Mouse (Mus musculus): Measurements from ENCODE around the gene Upk3b. TPM values are rescaled to one million over a fixed set of nuclear protein-coding genes. Genes with fewer than 3 reads are reported as not detected.
A peak's percentile ranks its signal among the peaks of the same experiment; 100 is the strongest.

Upk3b gene
- total RNA-seq (2015; ENCODE audit: low replicate concordance), result not detected in 2 replicates
- 0.14 TPM in 1 of 2 replicates, not detected in the other for total RNA-seq (2017; ENCODE audit: low replicate concordance)

DNA sequence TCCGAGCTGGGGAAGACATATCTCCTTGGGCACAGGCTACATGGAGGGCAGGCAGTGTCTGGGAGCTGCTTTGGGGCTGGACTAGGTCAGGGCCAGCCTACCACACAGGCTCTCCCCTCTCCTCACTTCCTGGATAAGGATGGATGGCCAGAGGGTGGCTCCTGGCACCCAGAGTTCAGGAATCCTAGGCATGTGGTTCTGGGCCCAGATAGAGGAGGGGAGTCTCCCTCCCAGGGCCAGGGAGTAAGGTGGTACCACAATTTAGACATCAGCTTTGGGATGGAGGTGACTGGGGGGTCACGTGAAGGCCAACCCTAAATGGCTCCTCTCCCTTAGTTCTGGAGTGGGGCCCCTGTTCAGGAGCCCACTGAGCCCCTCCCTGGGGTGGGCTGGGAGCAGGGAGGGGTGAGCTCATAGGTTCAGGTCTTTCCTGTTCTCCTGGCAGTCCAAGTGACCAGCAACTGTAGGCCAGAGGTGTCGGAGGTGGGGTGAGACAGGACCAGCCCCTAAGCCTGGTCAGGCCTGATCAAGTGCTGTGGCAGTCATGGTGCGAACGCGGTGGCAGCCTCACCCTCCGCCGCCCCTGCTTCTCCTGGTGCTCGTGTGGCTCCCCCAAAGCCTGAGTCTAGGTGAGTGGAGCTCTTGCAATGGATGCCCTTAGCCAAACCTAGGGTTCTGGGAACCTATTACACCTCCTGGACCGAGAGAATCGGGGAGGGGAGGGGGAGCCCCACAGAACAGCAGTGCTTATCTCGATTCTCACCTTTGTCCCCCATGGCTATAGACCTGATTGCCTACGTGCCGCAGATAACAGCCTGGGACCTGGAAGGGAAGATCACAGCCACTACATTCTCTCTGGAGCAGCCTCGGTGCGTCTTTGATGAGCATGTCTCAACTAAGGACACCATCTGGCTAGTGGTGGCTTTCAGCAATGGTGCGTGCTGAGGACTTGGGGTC lies at the start of gene Upk3b:
Upk3b (plus strand) TSS at position 239 of the 957 bp plus-strand sequence.
- no peak for ATAC-seq (replicated peaks; ENCODE audit: low FRiP score, poor library complexity, severe bottlenecking)

DNA sequence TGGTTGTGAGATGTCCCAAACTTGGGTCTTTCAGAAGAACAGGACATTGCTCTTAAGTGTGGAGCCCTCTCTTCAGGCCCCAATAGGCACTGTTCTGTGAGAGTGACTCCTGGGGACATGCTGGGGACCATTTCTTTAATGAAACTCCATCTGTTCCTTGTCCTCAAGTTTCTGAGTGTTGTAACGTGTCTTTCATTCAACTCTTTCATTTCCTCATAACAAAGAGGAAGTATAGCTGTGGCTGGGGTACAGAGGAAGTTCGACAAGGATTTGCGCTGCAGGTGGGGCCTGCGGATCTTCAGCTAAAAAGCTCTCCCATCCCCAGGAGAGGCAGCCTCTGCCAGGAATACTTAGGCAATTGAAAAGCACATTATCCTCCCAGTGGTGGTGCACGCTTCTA lies 47.7 kb upstream of the Upk3b start:
- no peak for ATAC-seq (replicated peaks; ENCODE audit: low FRiP score, poor library complexity, severe bottlenecking)

DNA sequence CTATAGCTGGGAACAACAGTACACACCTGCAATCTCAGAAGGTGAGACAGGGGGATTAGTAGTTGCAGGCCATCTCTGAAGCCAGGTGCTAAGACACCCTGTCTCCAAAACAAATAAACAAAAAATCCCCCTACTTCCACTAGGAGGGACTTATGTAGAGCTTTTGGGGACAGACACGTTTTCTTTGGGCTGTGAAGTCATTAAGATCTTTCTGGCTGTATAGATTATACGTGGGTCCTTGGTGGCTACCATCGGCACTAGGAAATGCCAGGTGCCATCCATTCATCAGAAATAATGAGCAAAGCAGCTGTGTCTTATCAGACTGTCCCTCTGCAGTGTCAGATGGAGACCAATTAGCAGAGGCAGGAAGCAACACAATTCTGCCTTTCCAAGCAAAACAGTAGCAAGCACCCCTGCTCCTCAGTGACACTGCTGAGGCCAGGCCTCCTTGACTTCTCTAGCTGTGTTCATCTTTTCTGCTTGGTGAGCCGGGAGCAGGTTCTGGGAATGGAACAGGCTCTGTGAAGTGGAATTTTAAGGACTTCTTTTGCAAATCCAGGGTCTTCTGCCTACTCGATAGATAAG lies 44.8 kb upstream of the Upk3b start:
- no peak for ATAC-seq (replicated peaks; ENCODE audit: low FRiP score, poor library complexity, severe bottlenecking)

DNA sequence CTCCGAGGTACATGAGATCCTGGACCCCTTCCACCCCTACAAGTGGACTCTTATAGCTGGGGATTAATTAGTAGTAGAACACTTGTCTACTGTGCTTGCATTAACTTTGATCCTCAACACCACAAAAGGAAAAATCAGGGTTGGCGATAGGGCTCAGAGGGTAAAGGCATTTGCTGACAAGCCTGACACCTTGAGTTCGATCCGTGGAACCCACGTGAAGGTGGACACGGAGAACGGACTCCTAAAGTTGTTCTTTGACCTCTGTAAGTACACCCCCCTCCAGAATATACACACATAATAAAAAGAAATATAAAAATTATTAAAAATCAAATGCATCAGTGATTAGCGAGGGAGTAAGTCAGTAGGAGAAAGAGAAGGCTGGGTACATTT lies 44.0 kb upstream of the Upk3b start:
- ATAC-seq (replicated peaks; ENCODE audit: low FRiP score, poor library complexity, severe bottlenecking), result no peak

DNA sequence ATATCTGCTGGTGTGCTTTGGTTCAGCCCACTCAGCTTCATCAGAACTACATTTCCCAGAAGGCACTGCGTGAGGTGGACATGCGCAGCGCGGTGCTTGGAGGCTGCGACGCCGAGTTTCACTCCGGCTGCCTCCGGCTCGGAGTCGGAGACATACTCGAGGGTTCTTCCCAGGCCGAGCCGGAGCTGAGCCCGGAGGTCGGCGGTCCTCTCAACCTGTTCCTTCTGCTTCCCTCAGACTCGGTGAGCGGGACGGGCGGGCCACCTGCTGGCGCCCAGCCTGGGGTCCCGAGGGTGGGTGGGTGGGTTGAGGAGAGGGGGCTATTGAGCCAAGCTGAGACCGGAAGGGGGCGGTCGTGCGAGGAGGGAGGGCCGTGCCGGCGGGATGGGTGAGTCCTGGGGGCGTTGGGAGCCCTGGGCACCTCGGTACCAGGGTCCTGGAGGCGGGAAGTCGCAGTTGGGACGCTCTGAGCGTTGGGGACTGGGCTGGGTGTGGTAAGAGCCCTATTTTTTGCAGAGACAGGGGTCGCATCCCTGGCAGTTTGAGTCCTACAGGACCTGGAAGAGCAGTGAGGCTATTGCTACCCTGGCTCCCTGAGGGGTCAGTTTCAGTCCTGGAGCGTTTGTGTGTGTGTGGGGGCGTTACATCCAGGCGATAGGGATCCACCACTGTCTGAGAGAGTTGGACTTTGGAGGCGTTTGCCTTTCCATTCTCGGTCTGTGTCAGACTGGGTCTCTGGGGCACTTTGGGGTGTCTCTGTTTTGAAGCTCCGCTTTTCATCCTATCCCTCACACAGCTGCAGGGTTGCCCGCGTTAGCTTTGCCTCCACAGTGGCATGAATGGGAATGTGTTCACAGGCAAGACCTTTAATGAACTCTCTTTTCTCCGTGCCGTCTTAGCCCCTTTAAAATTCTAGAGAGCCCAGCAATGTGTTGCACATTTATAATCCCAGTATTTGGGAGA lies 43.3 kb upstream of the Upk3b start, which contains the start of gene Dtx2:
Dtx2 (plus strand) TSS at position 76 of the 963 bp plus-strand sequence.
- ATAC-seq (replicated peaks; ENCODE audit: low FRiP score, poor library complexity, severe bottlenecking), result peak; percentile 97

DNA sequence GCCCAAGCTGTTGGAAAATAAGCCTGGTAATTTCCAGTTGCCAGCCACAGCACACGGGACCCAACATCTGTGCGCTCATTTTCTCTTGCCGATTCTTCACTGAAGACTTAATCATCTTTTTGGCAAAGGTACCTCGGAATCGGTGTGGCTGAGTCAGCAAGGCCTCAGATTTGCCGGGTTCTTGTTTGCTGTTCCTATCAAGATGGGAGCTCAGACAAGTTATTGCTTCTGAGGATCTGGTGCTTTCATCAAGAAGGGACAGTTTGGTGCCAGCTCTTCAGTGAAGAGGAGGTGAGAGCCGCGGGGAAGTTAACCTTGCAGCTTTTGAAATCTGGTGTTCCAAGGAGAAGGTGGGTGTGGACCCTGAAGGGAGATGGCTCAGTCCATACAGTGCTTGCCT lies 42.1 kb upstream of the Upk3b start:
- no peak for ATAC-seq (replicated peaks; ENCODE audit: low FRiP score, poor library complexity, severe bottlenecking)

DNA sequence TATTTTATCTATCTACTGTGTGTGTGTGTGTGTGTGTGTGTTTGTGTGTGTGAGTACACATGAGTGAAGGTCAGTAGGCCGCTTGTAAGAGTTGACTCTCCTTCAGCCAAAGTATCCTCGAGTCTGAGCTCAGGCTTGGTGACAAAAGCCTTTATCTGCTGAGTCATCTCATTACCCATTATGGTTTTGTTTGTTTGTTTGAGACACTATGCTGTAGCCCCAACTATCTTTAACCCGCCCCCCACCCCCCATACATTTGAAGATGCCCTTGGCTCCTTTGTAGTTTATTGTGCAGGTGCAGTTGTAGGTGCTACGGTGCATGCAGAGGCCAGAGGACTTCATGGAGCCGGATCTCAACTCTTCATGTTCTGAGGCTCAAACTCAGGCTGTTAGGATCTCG lies 37.1 kb upstream of the Upk3b start:
- ATAC-seq (replicated peaks; ENCODE audit: low FRiP score, poor library complexity, severe bottlenecking), result no peak

DNA sequence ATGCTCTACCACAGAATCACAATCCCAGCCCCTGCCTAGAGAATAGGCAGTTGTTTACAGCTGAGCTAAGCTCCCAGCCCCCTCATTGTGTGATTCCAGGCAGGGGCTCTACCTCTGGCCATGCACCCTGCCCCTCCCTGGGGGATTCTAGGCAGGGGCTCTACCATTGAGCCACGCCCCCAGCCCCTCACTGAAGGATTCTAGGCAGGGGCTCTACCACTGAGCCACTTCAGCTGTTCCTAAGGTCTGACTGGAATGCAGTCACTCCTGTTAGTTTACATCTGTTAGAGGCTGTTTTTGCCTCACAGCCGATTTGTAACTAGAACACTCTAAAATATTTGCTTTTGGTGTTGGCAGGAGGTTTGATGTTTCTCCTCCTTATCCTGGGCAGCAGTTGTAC lies 36.0 kb upstream of the Upk3b start:
- ATAC-seq (replicated peaks; ENCODE audit: low FRiP score, poor library complexity, severe bottlenecking), result no peak

DNA sequence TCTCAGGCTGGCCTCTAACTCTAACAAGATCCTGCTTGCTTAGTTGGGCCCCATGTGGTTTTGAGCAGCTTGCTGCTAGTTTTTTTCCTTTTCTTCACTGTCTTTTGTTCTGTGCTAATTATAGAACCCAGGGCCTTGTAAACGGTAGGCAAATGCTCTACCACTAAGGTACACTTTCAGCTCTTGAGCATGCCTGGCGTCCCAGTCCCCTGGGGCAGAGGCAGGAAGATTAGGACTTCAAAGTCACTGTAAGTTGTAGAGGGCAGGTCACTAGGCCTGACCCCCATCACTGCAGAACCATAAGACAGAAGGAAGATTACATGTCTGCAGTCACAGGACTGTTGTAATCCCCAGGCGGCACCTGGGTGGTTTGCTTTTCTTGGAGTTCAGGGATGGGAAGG lies 35.5 kb upstream of the Upk3b start:
- ATAC-seq (replicated peaks; ENCODE audit: low FRiP score, poor library complexity, severe bottlenecking), result no peak

DNA sequence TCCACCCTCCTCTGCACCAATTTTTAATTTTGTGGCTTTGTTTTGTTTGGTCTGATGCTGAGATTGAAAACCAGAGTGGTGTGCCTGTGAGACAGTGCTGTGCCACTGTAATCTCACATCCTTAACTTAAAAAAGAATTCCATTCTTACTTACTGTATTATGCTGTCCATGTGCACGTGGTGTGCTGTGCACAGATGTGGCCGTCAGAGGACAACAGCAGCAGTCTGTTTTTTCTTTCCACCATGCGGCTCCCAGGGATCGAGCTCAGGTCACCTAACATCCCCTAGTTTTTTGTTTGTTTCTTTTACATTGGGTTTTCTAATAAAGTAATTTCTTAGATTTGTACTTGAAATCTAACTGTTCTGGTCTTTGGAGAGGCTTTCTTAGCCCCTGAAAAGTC lies 33.8 kb upstream of the Upk3b start:
- ATAC-seq (replicated peaks; ENCODE audit: low FRiP score, poor library complexity, severe bottlenecking), result no peak

DNA sequence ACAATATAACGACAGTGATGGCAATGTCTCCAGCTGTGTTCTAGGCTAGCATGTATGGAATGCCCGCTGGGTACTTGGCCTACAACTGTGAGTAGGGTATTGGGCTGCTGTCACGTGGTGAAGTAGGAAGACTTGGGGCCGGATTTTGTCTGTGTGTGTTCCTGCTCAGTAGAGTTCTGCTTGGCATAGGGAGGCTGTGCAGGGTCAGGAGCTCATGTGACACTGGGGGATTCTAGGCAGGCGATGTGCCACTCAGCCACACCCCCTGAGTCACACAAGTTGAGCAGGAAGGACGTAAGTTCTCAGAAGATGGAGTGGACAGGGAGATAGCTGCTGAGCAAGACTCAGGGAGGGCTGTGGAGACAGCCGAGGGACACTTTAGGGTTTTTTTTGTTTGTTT lies 30.6 kb upstream of the Upk3b start:
- no peak for ATAC-seq (replicated peaks; ENCODE audit: low FRiP score, poor library complexity, severe bottlenecking)

DNA sequence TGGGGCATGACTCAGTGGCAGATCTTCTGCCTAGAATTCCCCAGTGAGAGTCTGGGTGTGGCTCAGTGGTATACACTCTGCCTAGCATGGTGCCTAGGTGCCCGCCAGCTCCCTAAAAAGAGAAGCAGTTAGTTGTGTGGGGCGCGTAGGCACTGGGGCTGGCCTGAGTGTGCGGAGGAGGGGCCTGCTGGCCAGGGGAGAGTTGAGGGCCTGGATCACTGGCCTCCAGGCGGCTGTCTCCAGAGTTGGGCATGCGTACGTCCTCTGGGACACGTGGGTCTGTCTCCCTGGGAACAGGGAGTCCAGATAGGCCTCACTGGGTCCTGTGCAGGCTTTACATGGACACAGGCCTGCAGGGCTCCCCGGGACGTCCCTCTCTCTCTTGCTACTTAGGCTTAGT lies 23.4 kb upstream of the Upk3b start:
- ATAC-seq (replicated peaks; ENCODE audit: low FRiP score, poor library complexity, severe bottlenecking), result no peak

DNA sequence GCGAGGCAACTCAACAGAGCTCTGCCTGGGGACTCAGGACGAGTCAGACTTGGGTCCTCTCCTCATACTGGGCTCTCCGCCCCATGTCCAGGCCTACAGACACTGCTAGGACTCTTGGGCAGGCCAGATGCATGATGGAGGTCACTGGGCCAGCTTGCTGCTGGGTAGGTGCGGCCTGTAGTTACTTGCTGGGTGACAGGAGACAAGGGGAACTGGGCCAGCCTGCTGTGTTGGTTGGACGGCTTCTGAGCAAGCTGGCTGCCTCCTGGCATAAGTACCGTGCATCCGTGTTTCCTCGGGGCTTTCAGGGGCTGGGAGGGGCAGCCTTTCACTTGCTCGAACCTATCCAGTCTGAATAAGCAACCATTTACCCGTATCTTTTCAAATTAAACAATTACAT lies 22.7 kb upstream of the Upk3b start:
- ATAC-seq (replicated peaks; ENCODE audit: low FRiP score, poor library complexity, severe bottlenecking), result no peak

DNA sequence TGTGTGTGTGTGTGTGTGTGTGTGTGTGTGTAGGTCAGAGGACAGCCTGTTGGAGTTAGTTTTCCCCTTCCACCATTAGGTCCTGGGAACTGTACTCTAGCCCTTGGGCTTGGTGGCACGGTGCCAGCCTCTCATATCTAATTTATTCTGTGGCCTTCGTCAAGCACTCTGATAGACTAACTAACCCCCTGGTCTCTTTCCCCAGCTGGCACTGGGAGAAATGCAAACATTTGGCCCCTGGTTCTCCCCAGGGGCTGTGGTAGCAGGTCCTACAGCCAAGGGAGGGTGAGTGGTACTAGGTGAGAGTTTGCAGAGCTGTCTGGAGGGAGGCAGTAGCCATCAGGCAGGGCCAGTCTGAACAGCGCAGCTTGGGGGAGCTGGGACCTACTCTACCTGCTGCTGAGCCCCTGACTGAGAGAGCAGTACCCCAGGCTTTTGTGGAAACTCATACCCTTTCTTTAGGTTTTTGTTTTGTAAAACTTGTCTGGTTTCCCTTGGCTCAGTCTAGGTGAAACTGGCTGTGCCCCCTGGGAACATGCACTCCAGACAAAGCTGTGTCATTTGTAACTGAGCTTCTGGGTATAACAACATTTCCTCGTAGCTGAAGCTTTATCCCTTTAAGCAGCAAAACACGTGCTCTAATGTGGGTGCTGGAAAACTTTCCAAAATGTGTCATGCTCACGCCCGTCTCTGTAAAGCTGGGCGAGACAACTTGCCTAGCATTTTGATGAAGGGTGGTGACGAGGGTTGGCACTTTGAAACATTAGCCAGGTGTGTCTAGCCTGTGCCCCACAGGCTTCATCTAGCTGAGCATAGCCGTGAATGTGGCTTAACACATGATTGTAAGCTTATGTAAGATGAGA lies 22.1 kb upstream of the Upk3b start:
- no peak for ATAC-seq (replicated peaks; ENCODE audit: low FRiP score, poor library complexity, severe bottlenecking)

DNA sequence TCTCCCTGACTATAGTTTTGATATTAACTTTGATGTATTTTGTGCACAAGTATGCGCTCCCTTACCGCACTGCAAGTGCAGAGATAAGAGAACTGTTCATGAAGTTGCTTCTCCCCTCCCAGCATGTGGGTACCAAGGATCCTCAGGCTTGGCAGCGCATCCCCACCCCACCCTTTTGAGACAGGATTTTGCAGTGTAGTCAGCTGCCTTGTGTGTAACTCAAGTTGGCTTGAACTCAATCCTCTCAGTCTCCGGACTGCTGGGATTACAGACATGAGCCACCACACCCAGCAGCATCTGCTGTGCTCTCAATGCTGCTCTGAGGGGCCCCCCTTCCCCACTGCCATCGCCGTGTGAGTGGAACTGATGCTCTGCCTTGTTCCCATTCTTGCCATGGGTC lies 21.0 kb upstream of the Upk3b start:
- no peak for ATAC-seq (replicated peaks; ENCODE audit: low FRiP score, poor library complexity, severe bottlenecking)

DNA sequence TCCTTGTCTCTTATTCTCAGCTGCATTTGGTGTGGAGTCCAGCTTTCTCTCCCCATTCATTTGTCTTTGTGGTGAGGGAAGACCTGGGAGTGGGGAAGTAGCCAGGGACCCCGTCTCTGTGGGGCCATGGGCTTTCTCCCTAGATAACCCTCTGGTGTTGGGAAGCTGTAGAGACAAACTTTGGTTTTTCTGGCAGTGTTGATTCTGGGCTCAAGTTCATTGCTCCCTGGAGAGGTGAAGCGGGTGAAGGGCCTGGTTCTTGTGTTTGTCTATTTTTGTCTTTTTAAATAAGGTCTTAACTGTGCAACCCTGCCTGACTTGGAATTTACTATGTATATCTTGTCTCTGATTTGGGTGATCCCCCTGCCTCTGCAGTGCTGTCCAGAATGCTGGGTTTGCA lies 19.6 kb upstream of the Upk3b start:
- no peak for ATAC-seq (replicated peaks; ENCODE audit: low FRiP score, poor library complexity, severe bottlenecking)

DNA sequence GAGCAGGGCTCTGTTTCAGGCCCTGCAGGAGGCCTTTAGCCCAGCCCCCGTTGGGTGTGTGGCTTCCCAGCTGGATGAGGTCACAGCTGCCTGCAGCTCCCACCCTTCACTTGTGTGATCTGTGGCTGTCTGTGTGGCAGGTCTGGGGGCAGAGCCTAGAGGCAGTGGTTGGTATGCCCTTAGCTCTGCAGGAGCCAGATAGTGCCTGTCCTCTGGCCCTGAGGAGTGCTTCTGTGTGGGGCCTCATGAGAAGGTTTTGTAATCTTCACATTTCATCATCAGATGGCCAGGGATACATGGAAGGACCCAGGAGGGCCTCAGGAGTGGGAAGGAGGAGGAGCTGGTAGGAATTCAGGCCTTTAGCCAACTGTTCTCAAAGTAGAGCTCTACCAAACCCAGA lies 18.4 kb upstream of the Upk3b start:
- no peak for ATAC-seq (replicated peaks; ENCODE audit: low FRiP score, poor library complexity, severe bottlenecking)

DNA sequence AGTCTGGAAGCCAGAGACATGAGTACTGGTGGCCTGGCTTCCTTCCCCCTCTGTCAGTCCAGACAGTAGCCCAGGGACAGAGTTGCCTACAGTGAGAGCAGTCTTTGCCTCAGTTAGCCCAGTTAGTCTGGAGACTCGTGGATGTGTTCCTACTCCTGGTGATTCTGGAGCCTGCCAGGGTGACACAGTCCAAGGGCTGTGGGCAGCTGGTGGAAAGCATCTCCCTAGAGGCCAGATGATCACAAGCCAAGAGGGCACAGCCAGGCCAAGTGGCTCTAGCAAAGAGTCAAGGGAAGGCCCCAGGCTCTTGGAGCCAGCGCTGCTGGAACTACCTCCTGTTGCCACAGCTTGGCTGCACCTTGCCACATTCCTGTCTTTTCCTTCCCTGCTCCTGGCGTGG lies 12.6 kb upstream of the Upk3b start:
- no peak for ATAC-seq (replicated peaks; ENCODE audit: low FRiP score, poor library complexity, severe bottlenecking)

DNA sequence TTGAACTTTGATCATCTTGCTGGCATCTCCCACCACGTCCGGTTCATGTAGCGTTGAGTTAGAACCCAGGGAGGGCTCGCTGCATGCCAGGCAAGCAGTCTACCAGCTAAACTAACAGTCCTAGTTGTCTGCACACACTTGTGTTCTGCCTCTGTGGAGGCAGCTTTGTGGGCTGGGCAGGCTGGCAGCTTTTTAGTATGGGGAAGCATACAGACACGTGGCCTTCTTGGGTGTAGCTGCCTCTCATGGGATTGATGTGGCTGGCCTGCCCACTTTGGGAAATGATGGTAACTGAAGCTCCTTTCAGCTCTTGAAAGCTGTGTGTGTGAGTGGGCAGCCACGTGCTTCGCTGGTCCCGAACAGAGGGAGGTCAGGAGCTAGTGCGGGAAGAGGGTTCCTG lies 11.4 kb upstream of the Upk3b start:
- no peak for ATAC-seq (replicated peaks; ENCODE audit: low FRiP score, poor library complexity, severe bottlenecking)
